Mouse (Mus musculus) lung, postnatal 10 days (tissue): ENCODE data around the gene Diaph2.
"Not testable (repeated sequence)": the region's sequence is repeated elsewhere in the genome, so short reads cannot be mapped to it uniquely, and the experiment has no call there.

Experiments
- DNase-seq: peaks from one replicate; pipeline ENCODE4 v3.0.0; 2021

The Diaph2 gene

GRCm38 (mm10) chrX:129749571-129750061, at the start of gene Diaph2:
Gene Diaph2, plus strand, starts transcription at chrX:129749742.
- peak; percentile 88 for DNase-seq

GRCm38 (mm10) chrX:129701634-129702312, 47.8 kb upstream of the Diaph2 start:
- peak; percentile 1 for DNase-seq

- DNase-seq, result no peak
Measured at GRCm38 (mm10) chrX:129709656-129710055, 39.9 kb upstream of the Diaph2 start.

- DNase-seq, result no peak
Measured at GRCm38 (mm10) chrX:129728717-129729220, 20.8 kb upstream of the Diaph2 start.

GRCm38 (mm10) chrX:129736562-129736961, 13.0 kb upstream of the Diaph2 start:
- peak; percentile 26 for DNase-seq

GRCm38 (mm10) chrX:129739226-129739625, 10.3 kb upstream of the Diaph2 start:
- no peak for DNase-seq

- DNase-seq, result no peak
Measured at GRCm38 (mm10) chrX:129742981-129743380, 6.6 kb upstream of the Diaph2 start.

GRCm38 (mm10) chrX:129745976-129746375, 3.6 kb upstream of the Diaph2 start:
- no peak for DNase-seq

- DNase-seq, result no peak
Measured at GRCm38 (mm10) chrX:129749102-129749501, 440 bp upstream of the Diaph2 start.

GRCm38 (mm10) chrX:129750094-129750569, 590 bp downstream of the Diaph2 start:
- DNase-seq, result peak; percentile 19

GRCm38 (mm10) chrX:129750606-129751005, 1.1 kb downstream of the Diaph2 start:
- no peak for DNase-seq

- no peak for DNase-seq
Measured at GRCm38 (mm10) chrX:129756606-129757005, 7.1 kb downstream of the Diaph2 start.

GRCm38 (mm10) chrX:129762649-129763048, 13.1 kb downstream of the Diaph2 start:
- DNase-seq, result no peak

- no peak for DNase-seq
Measured at GRCm38 (mm10) chrX:129765378-129765777, 15.8 kb downstream of the Diaph2 start.

GRCm38 (mm10) chrX:129766811-129767210, 17.3 kb downstream of the Diaph2 start:
- no peak for DNase-seq

GRCm38 (mm10) chrX:129770625-129771024, 21.1 kb downstream of the Diaph2 start:
- no peak for DNase-seq

- no peak for DNase-seq
Measured at GRCm38 (mm10) chrX:129773556-129774255, 24.2 kb downstream of the Diaph2 start.

GRCm38 (mm10) chrX:129774478-129774877, 24.9 kb downstream of the Diaph2 start:
- DNase-seq, result no peak

GRCm38 (mm10) chrX:129776761-129777160, 27.2 kb downstream of the Diaph2 start:
- DNase-seq, result no peak

- no peak for DNase-seq
Measured at GRCm38 (mm10) chrX:129777404-129777962, 27.9 kb downstream of the Diaph2 start.

GRCm38 (mm10) chrX:129781844-129782243, 32.3 kb downstream of the Diaph2 start:
- no peak for DNase-seq

- DNase-seq, result no peak
Measured at GRCm38 (mm10) chrX:129784062-129784461, 34.5 kb downstream of the Diaph2 start.

GRCm38 (mm10) chrX:129799920-129800319, 50.4 kb downstream of the Diaph2 start:
- not testable (repeated sequence) for DNase-seq

GRCm38 (mm10) chrX:129831903-129832302, 82.4 kb downstream of the Diaph2 start:
- no peak for DNase-seq
